Mouse (Mus musculus) erythroblast, embryonic 14.5 days (primary cell): ENCODE results near the gene Tmem186.

ENCODE experiments used
- GATA1 ChIP-seq: IDR thresholded peaks from 2 replicates; pipeline ENCODE4 v1.6.1; 2012; ENCODE audit warnings: low read length, inconsistent platforms, mixed read lengths
- TAL1 ChIP-seq: IDR thresholded peaks from 3 replicates; pipeline ENCODE4 v1.6.1; 2012; ENCODE audit warnings: low read length, inconsistent platforms, mixed read lengths

- no peak for TF ChIP-seq GATA1
- TF ChIP-seq TAL1: no peak
Measured at GRCm38 (mm10) chr16:8666452-8666851, 28.9 kb upstream of the Tmem186 start.
